Mouse (Mus musculus): ENCODE data around the gene Tor1aip1. TPM values are rescaled to one million over a fixed set of nuclear protein-coding genes. Genes with fewer than 3 reads are reported as not detected.
"Not testable (repeated sequence)": the region's sequence is repeated elsewhere in the genome, so short reads cannot be mapped to it uniquely, and the experiment has no call there.

Tor1aip1 gene
- polyA plus RNA-seq, 1 experiment from 2014 or later: 39.4 TPM

GRCm38 (mm10) chr1:156044211-156044611 is 7.9 kb upstream of the Tor1aip1 start:
- no peaks in the 10 kb centered on the region for H3K27me3 ChIP-seq (replicated peaks)
- 46% methylated on average over 5 of the region's 5 CpGs for WGBS
- ATAC-seq: peak; percentile 63
- H3K4me2 ChIP-seq (replicated peaks): no peak overlapping the region
- no peak overlapping the region for H3K4me3 ChIP-seq (replicated peaks)
- peaks cover 18% of the 10 kb centered on the region for H3K4me1 ChIP-seq (replicated peaks)
- H3K9me3 ChIP-seq: no peaks in the 10 kb centered on the region
- H3K27ac ChIP-seq: no peak overlapping the region
- H3K9ac ChIP-seq: no peak overlapping the region
- H3K36me3 ChIP-seq: 0 out of 2 replicates have a peak, but pooled peaks cover 3% of the 10 kb centered on the region

- H3K4me1 ChIP-seq (replicated peaks): peaks cover 18% of the 10 kb centered on the region
- H3K9ac ChIP-seq: no peak overlapping the region
- H3K4me3 ChIP-seq (replicated peaks): no peak overlapping the region
- 15% methylated on average over 4 of the region's 4 CpGs for whole genome bisulfite sequencing
- H3K4me2 ChIP-seq (replicated peaks): peak overlapping the region; percentile 20; the same call in 1 of the 2 replicates
- H3K36me3 ChIP-seq: no peaks in the 10 kb centered on the region
- H3K9me3 ChIP-seq: no peaks in the 10 kb centered on the region
- no peaks in the 10 kb centered on the region for H3K27me3 ChIP-seq (replicated peaks)
- 0 out of 2 replicates have a peak overlapping the region, but pooled peaks have one; percentile 48 for H3K27ac ChIP-seq
- ATAC-seq: peak; percentile 15; the same call in 1 of the 2 replicates
Observed at GRCm38 (mm10) chr1:156043027-156043426, 6.7 kb upstream of the Tor1aip1 start.

- peak overlapping the region; percentile 63 for H3K4me2 ChIP-seq (replicated peaks)
- WGBS: 60% methylated on average over 5 of the region's 5 CpGs
- H3K4me3 ChIP-seq (replicated peaks): peak overlapping the region; percentile 38
- no peaks in the 10 kb centered on the region for H3K36me3 ChIP-seq
- peak overlapping the region; percentile 10 for H3K27ac ChIP-seq
- peaks cover 18% of the 10 kb centered on the region for H3K4me1 ChIP-seq (replicated peaks)
- peak; percentile 53 for ATAC-seq
- no peak overlapping the region; the same call in 1 of the 2 replicates for H3K9ac ChIP-seq
- no peaks in the 10 kb centered on the region for H3K27me3 ChIP-seq (replicated peaks)
- no peaks in the 10 kb centered on the region for H3K9me3 ChIP-seq
Observed at GRCm38 (mm10) chr1:156042481-156042880, 6.2 kb upstream of the Tor1aip1 start.

- Histone ChIP-seq H3K4me2 (replicated peaks) (peak overlapping the region; percentile 63), H3K9ac (peak overlapping the region; percentile 47), H3K36me3 (no peaks in the 10 kb centered on the region), H3K27ac (peak overlapping the region; percentile 68), H3K4me1 (replicated peaks) (peaks cover 20% of the 10 kb centered on the region), H3K4me3 (replicated peaks) (peak overlapping the region; percentile 38), H3K9me3 (no peaks in the 10 kb centered on the region), H3K27me3 (replicated peaks) (no peaks in the 10 kb centered on the region)
- no peak for ATAC-seq
- WGBS: 23% methylated on average over 7 of the region's 7 CpGs
Observed at GRCm38 (mm10) chr1:156041451-156042241, 5.4 kb upstream of the Tor1aip1 start.

- under 1% methylated on average over 22 of the region's 22 CpGs for WGBS
Observed at GRCm38 (mm10) chr1:156040731-156041401, 4.6 kb upstream of the Tor1aip1 start.

GRCm38 (mm10) chr1:156039989-156040388 is 3.7 kb upstream of the Tor1aip1 start:
- whole genome bisulfite sequencing: 68% methylated on average over 7 of the region's 7 CpGs
- not testable (repeated sequence) for H3K4me3 ChIP-seq (replicated peaks); H3K36me3 ChIP-seq; H3K9me3 ChIP-seq; H3K4me2 ChIP-seq (replicated peaks); ATAC-seq; H3K27me3 ChIP-seq (replicated peaks); H3K9ac ChIP-seq; H3K27ac ChIP-seq
- peaks cover 20% of the 10 kb centered on the region for H3K4me1 ChIP-seq (replicated peaks)

More at GRCm38 (mm10) chr1:156040731-156041401, 4.6 kb upstream of the Tor1aip1 start:
- Histone ChIP-seq H3K4me2 (replicated peaks) (peak overlapping the region; percentile 41), H3K27me3 (replicated peaks) (no peaks in the 10 kb centered on the region), H3K36me3 (no peaks in the 10 kb centered on the region), H3K9me3 (no peaks in the 10 kb centered on the region), H3K9ac (peak overlapping the region; percentile 43), H3K4me3 (replicated peaks) (peak overlapping the region; percentile 53), H3K27ac (peak overlapping the region; percentile 40; the same call in 1 of the 2 replicates), H3K4me1 (replicated peaks) (peaks cover 20% of the 10 kb centered on the region)
- ATAC-seq: peak; percentile 82

GRCm38 (mm10) chr1:156037144-156037583 is 884 bp upstream of the Tor1aip1 start:
- Histone ChIP-seq H3K27ac (peak overlapping the region; percentile 51; the same call in 1 of the 2 replicates), H3K4me2 (replicated peaks) (peak overlapping the region; percentile 67), H3K4me1 (replicated peaks) (peaks cover 12% of the 10 kb centered on the region; the same call in 1 of the 2 replicates), H3K27me3 (replicated peaks) (no peaks in the 10 kb centered on the region), H3K9ac (peak overlapping the region; percentile 34; the same call in 1 of the 2 replicates), H3K9me3 (no peaks in the 10 kb centered on the region), H3K4me3 (replicated peaks) (peak overlapping the region; percentile 28), H3K36me3 (peaks cover 5% of the 10 kb centered on the region; the same call in 1 of the 2 replicates)
- WGBS: 36% methylated on average over 5 of the region's 5 CpGs
- ATAC-seq: no peak

GRCm38 (mm10) chr1:156035269-156035929 is 881 bp downstream of the Tor1aip1 start, which contains the start of gene Tor1aip2:
TSS of gene Tor1aip2 (plus strand) at chr1:156035403.
- peak; percentile 89 for ATAC-seq
- Histone ChIP-seq H3K27ac (peak within 1 kb of the TSS; percentile 100), H3K4me1 (replicated peaks) (peaks cover 7% of the 10 kb centered on the region; the same call in 1 of the 2 replicates), H3K36me3 (peaks cover 9% of the 10 kb centered on the region), H3K27me3 (replicated peaks) (no peaks in the 10 kb centered on the region), H3K4me3 (replicated peaks) (peak within 1 kb of the TSS; percentile 79), H3K9me3 (no peaks in the 10 kb centered on the region), H3K9ac (peak within 1 kb of the TSS; percentile 89), H3K4me2 (replicated peaks) (peak within 1 kb of the TSS; percentile 67)
- WGBS: under 1% methylated on average over 59 of the region's 59 CpGs

- Histone ChIP-seq H3K36me3 (peaks cover 9% of the 10 kb centered on the region), H3K4me2 (replicated peaks) (peak overlapping the region; percentile 67), H3K9me3 (no peaks in the 10 kb centered on the region), H3K9ac (peak overlapping the region; percentile 89), H3K4me3 (replicated peaks) (peak overlapping the region; percentile 79), H3K27me3 (replicated peaks) (no peaks in the 10 kb centered on the region), H3K4me1 (replicated peaks) (peaks cover 5% of the 10 kb centered on the region; the same call in 1 of the 2 replicates), H3K27ac (peak overlapping the region; percentile 100)
- no peak for ATAC-seq
- 23% methylated on average over 1 of the region's 1 CpGs for WGBS
Observed at GRCm38 (mm10) chr1:156034661-156035060, 1.6 kb downstream of the Tor1aip1 start.

GRCm38 (mm10) chr1:156033921-156034320 is 2.4 kb downstream of the Tor1aip1 start:
- no peak overlapping the region; the same call in 1 of the 2 replicates for H3K4me2 ChIP-seq (replicated peaks)
- peaks cover 13% of the 10 kb centered on the region for H3K36me3 ChIP-seq
- no peak overlapping the region for H3K4me3 ChIP-seq (replicated peaks)
- H3K9ac ChIP-seq: no peak overlapping the region
- H3K9me3 ChIP-seq: no peaks in the 10 kb centered on the region
- H3K4me1 ChIP-seq (replicated peaks): peaks cover 5% of the 10 kb centered on the region; the same call in 1 of the 2 replicates
- 96% methylated on average over 7 of the region's 7 CpGs for WGBS
- H3K27ac ChIP-seq: no peak overlapping the region
- no peak for ATAC-seq
- H3K27me3 ChIP-seq (replicated peaks): no peaks in the 10 kb centered on the region

GRCm38 (mm10) chr1:156028340-156028975 is 7.8 kb downstream of the Tor1aip1 start:
- ATAC-seq: no peak
- Histone ChIP-seq H3K27me3 (replicated peaks) (no peaks in the 10 kb centered on the region), H3K4me1 (replicated peaks) (no peaks in the 10 kb centered on the region), H3K4me2 (replicated peaks) (no peak overlapping the region), H3K4me3 (replicated peaks) (no peak overlapping the region), H3K9ac (no peak overlapping the region), H3K9me3 (no peaks in the 10 kb centered on the region), H3K27ac (no peak overlapping the region), H3K36me3 (peaks cover 11% of the 10 kb centered on the region)
- WGBS: 89% methylated on average over 4 of the region's 4 CpGs

All from intestine, embryonic 15.5 days (tissue).